Comparison of ENCODE assay signal across 9 mouse cellular contexts in the genomic region with DNA sequence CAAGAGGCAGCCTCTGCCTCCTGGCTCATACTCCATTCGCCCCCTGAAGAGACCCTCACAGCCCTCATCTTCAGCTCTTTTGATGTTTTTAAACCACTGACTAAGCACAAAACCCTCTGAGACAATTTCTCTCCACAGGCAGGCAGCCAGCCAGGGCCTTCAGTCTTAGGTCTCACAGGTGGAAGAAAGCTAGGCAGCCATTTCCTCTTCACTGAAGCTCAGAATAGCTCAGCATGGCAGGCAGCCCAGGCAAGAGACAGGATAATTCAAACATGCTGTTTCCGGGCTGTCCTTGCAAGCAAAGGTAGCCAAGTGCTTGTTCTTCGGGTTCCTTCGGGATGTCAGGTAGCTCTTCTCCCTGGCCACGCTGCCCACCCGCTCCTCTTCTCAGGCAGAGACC. TPM values are rescaled to one million over a fixed set of nuclear protein-coding genes. Genes with fewer than 3 reads are reported as not detected.
DNase-seq lines count a peak whose midpoint lies in the region; ATAC-seq and TF ChIP-seq lines count a peak whose summit lies in the region.
"Had no signal": no experiment of that assay in that cellular context is flagged by ENCODE, and none has a peak within 500 bp of the region (broad histone marks: within the 10 kb centered on the region; RNA-seq: fewer than 3 reads in every experiment).

No protein-coding gene starts in this region.

- peak overlapping the region; percentile 30 for H3K27ac ChIP-seq in limb, embryonic 14.5 days (replicated peaks; ENCODE audit: low read depth, low read length)
- H3K27ac ChIP-seq in stomach, postnatal 0 days (replicated peaks), result peak overlapping the region; percentile 35; the same call in 1 of the 2 replicates
- H3K27ac ChIP-seq: neural tube, embryonic 12.5 days had no signal

- H3K36me3 ChIP-seq in limb, embryonic 14.5 days (ENCODE audit: control insufficient read depth, insufficient read depth, low read length), result peaks cover 4% of the 10 kb centered on the region; the same call in 1 of the 2 replicates
- H3K36me3 ChIP-seq in stomach, postnatal 0 days (ENCODE audit: control insufficient read depth, insufficient read depth, low read length), result peaks cover 4% of the 10 kb centered on the region

- no peaks in the 10 kb centered on the region for H3K27me3 ChIP-seq in limb, embryonic 14.5 days (ENCODE audit: control insufficient read depth, insufficient read depth, low read length)
- no peaks in the 10 kb centered on the region for H3K27me3 ChIP-seq in stomach, postnatal 0 days (ENCODE audit: control insufficient read depth, insufficient read depth, low read length)
- H3K27me3 ChIP-seq: neural tube, embryonic 12.5 days had no signal

- no peak for TF ChIP-seq POLR2A in limb, embryonic 14.5 days (IDR thresholded peaks at IDR 0.05; ENCODE audit: borderline replicate concordance, extremely low read depth, insufficient read depth, insufficient read length)

- H3K9ac ChIP-seq in limb, embryonic 14.5 days (ENCODE audit: low read depth, low read length, severe bottlenecking), result no peak overlapping the region
- H3K9ac ChIP-seq in stomach, postnatal 0 days (ENCODE audit: low read length), result no peak overlapping the region
- H3K9ac ChIP-seq: neural tube, embryonic 12.5 days had no signal

- TF ChIP-seq CTCF in stomach, postnatal 0 days (IDR thresholded peaks at IDR 0.05; ENCODE audit: low read depth), result 0 out of 2 replicates have a peak, but pooled peaks have one; percentile 2

- H3K4me3 ChIP-seq in limb, embryonic 14.5 days (replicated peaks; ENCODE audit: low read length), result no peak overlapping the region
- no peak overlapping the region for H3K4me3 ChIP-seq in stomach, postnatal 0 days (ENCODE audit: low read depth, low read length)
- H3K4me3 ChIP-seq: neural tube, embryonic 12.5 days had no signal

- ATAC-seq in limb, embryonic 14.5 days (ENCODE audit: low FRiP score, low read depth), result no peak
- no peak for ATAC-seq in stomach, postnatal 0 days (ENCODE audit: low FRiP score, low TSS enrichment)

- H3K4me2 ChIP-seq in limb, embryonic 14.5 days (replicated peaks; ENCODE audit: low read depth, low read length, severe bottlenecking), result no peak overlapping the region
- no peak overlapping the region for H3K4me2 ChIP-seq in stomach, postnatal 0 days (replicated peaks; ENCODE audit: low read depth)
- H3K4me2 ChIP-seq: neural tube, embryonic 12.5 days had no signal

- H3K4me1 ChIP-seq in limb, embryonic 14.5 days (ENCODE audit: control insufficient read depth, insufficient read depth, low read length), result peaks cover 4% of the 10 kb centered on the region; the same call in 1 of the 2 replicates
- no peaks in the 10 kb centered on the region for H3K4me1 ChIP-seq in stomach, postnatal 0 days (replicated peaks; ENCODE audit: control insufficient read depth, insufficient read depth)
- H3K4me1 ChIP-seq: neural tube, embryonic 12.5 days had no signal

- H3K9me3 ChIP-seq in limb, embryonic 14.5 days (ENCODE audit: control insufficient read depth, low read length), result no peaks in the 10 kb centered on the region
- H3K9me3 ChIP-seq in stomach, postnatal 0 days (ENCODE audit: control insufficient read depth, low read length), result no peaks in the 10 kb centered on the region
- H3K9me3 ChIP-seq: neural tube, embryonic 12.5 days had no signal

- DNase-seq in left cerebral cortex, adult 18-20 months (ENCODE audit: low spot score in 2 of 2), result peak; percentile 51 to 55
- DNase-seq in left cerebral cortex, adult 11 months (ENCODE audit: low spot score), result no peak
- peak; percentile 89 to 92 for DNase-seq in cerebellum, postnatal 25 days
- DNase-seq in heart, postnatal 25 days (ENCODE audit: low spot score), result peak; percentile 28
- DNase-seq in limb, embryonic 14.5 days (ENCODE audit: low spot score), result peak; percentile 68
- DNase-seq in stomach, postnatal 0 days (ENCODE audit: low spot score), result no peak
- no peak for DNase-seq in c-Kit-positive CD71-positive TER-119-positive erythroid progenitor cells, embryonic 14.5 days (ENCODE audit: low spot score)
- DNase-seq in ovary, postnatal 10 days (ENCODE audit: low spot score), result no peak

- TF ChIP-seq EP300 in stomach, postnatal 0 days (optimal IDR thresholded peaks at IDR 0.05), result no peak

- intact Hi-C loops in heart, postnatal 25 days (cut with DNase I), result no loop called here

- WGBS in limb, embryonic 14.5 days, result 64% methylated on average over 6 of the region's 6 CpGs
- WGBS in stomach, postnatal 0 days, result 67% methylated on average over 6 of the region's 6 CpGs

RNA-seq across cellular contexts. Expression of a gene that starts 50.0 kb away (rescaled TPM):
- total RNA-seq in left cerebral cortex, adult 18-20 months (2021), result 100 to 1,000 TPM; 208 to 219 TPM
- total RNA-seq in heart, postnatal 25 days (2021), result 10 to 100 TPM; 33.8 to 36.1 TPM
- 78.7 and 115 TPM in 2 replicates for polyA plus RNA-seq in limb, embryonic 14.5 days (2012; rRNA removed)
- 19.1 and 28.0 TPM in 2 replicates for polyA plus RNA-seq in limb, embryonic 14.5 days (2014; fragmentation: Nextera tagmentation; extraction: Ambion mirVana)
- polyA plus RNA-seq in stomach, postnatal 0 days (2015; fragmentation: Nextera tagmentation; extraction: Ambion mirVana), result 5.7 and 7.5 TPM in 2 replicates

RNA-seq across cellular contexts. Expression of a gene that starts 52.9 kb away (rescaled TPM):
- 10 to 100 TPM; 26.9 to 28.0 TPM for total RNA-seq in left cerebral cortex, adult 18-20 months (2021)
- 10 to 100 TPM; 14.7 to 15.3 TPM for total RNA-seq in heart, postnatal 25 days (2021)
- polyA plus RNA-seq in limb, embryonic 14.5 days (2012; rRNA removed), result 24.8 and 29.8 TPM in 2 replicates
- 19.1 and 23.3 TPM in 2 replicates for polyA plus RNA-seq in limb, embryonic 14.5 days (2014; fragmentation: Nextera tagmentation; extraction: Ambion mirVana)
- polyA plus RNA-seq in stomach, postnatal 0 days (2015; fragmentation: Nextera tagmentation; extraction: Ambion mirVana), result 7.7 and 9.5 TPM in 2 replicates

Comparison
In these comparisons a context has a peak if more than half of its experiments do, and no peak if none do; other contexts are left out.
1. DNase-seq: peak in left cerebral cortex, adult 18-20 months (2 of 2), cerebellum, postnatal 25 days (2 of 2), heart, postnatal 25 days (single experiment) and limb, embryonic 14.5 days (single experiment); none in left cerebral cortex, adult 11 months (single experiment), stomach, postnatal 0 days (single experiment), c-Kit-positive CD71-positive TER-119-positive erythroid progenitor cells, embryonic 14.5 days (single experiment) and ovary, postnatal 10 days (single experiment).
2. RNA of a gene that starts 50.0 kb away (total RNA-seq): 208 to 219 TPM in left cerebral cortex, adult 18-20 months; 33.8 to 36.1 TPM in heart, postnatal 25 days; every median in the first group is over 4 times any median in the second.